Mouse (Mus musculus) macrophage (primary cell): ENCODE results near the gene 1700061G19Rik. TPM values are rescaled to one million over a fixed set of nuclear protein-coding genes. Genes with fewer than 3 reads are reported as not detected.

Experiments used
- H3K27ac ChIP-seq: fragments of 350-480 bp; formaldehyde crosslinking; 2 replicates; pipeline ENCODE4 v1.9.0; 2021
- H3K36me3 ChIP-seq: fragments of 350-480 bp; formaldehyde crosslinking; 2 replicates; pipeline ENCODE4 v1.9.0; 2021; ENCODE audit errors: inconsistent target
- H3K4me3 ChIP-seq: fragments of 350-480 bp; formaldehyde crosslinking; 2 replicates; pipeline ENCODE4 v1.9.0; 2021; ENCODE audit errors: inconsistent target
- H3K79me2 ChIP-seq: fragments of 350-480 bp; formaldehyde crosslinking; 2 replicates; pipeline ENCODE4 v1.9.0; 2021; ENCODE audit errors: inconsistent target
- WGBS: methylation state at CpG from one replicate; pipeline ENCODE4 v1.1.7; 2026; ENCODE audit warnings: inconsistent platforms; ENCODE audit not compliant: missing documents; 5-methylcytosine and 5-hydroxymethylcytosine counted together
- polyA plus RNA-seq: library from polyadenylated mRNA; stranded (reverse); fragments of 250-400 nt; gene quantifications from 3 replicates; pipeline ENCODE4 v1.2.4, GENCODE M21; 2018; ENCODE audit warnings: inconsistent platforms

The 1700061G19Rik gene
- polyA plus RNA-seq, 1 experiment from 2014 or later: not detected

- 86% methylated on average over 3 of the region's 3 CpGs for WGBS
- Histone ChIP-seq H3K79me2 (no peaks in the 10 kb centered on the region), H3K4me3 (no peak overlapping the region), H3K36me3 (no peaks in the 10 kb centered on the region), H3K27ac (no peak overlapping the region)
These were observed 24.1 kb upstream of the 1700061G19Rik start for GRCm38 (mm10) chr17:56851167-56851566.

- no peak overlapping the region for H3K4me3 ChIP-seq
- no peaks in the 10 kb centered on the region for H3K79me2 ChIP-seq
- H3K27ac ChIP-seq: no peak overlapping the region
- no peaks in the 10 kb centered on the region for H3K36me3 ChIP-seq
- 24% methylated on average over 3 of the region's 3 CpGs for WGBS
These were observed 19.9 kb upstream of the 1700061G19Rik start for GRCm38 (mm10) chr17:56855421-56855820.

- no peaks in the 10 kb centered on the region for H3K36me3 ChIP-seq
These were observed 17.1 kb upstream of the 1700061G19Rik start for GRCm38 (mm10) chr17:56858216-56858615.

DNA sequence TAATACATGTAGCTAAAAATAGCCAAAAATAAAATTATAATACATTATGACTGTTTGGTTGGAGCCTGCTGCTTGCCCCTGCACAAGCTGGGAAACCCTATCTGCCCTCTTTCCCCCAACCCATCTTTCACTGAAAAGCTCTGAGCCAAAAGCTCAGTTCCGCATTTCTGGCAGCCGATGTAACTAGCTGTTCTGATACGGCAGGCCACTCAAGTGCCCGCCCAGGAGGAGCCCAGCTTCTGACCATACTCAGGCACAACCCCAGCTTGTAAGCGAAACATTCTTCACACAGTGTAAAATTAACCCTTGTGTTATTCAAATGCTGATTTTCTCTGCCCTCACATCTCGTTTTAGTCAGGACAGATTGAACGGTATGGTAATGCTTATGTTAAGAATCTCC is 16.4 kb upstream of the 1700061G19Rik start:
- WGBS: 0% methylated on average over 7 of the region's 7 CpGs
- H3K4me3 ChIP-seq: no peak overlapping the region

More at GRCm38 (mm10) chr17:56858216-56858615, 17.1 kb upstream of the 1700061G19Rik start:
- H3K4me3 ChIP-seq: no peak overlapping the region
- H3K27ac ChIP-seq: no peak overlapping the region
- 46% methylated on average over 4 of the region's 4 CpGs for WGBS
- no peaks in the 10 kb centered on the region for H3K79me2 ChIP-seq

GRCm38 (mm10) chr17:56861197-56861596 is 14.1 kb upstream of the 1700061G19Rik start:
- H3K36me3 ChIP-seq: no peaks in the 10 kb centered on the region
- H3K79me2 ChIP-seq: no peaks in the 10 kb centered on the region
- WGBS: 3% methylated on average over 3 of the region's 3 CpGs
- H3K27ac ChIP-seq: no peak overlapping the region
- H3K4me3 ChIP-seq: no peak overlapping the region

More for the DNA sequence above, 16.4 kb upstream of the 1700061G19Rik start:
- Histone ChIP-seq H3K36me3 (no peaks in the 10 kb centered on the region), H3K27ac (no peak overlapping the region), H3K79me2 (no peaks in the 10 kb centered on the region)

DNA sequence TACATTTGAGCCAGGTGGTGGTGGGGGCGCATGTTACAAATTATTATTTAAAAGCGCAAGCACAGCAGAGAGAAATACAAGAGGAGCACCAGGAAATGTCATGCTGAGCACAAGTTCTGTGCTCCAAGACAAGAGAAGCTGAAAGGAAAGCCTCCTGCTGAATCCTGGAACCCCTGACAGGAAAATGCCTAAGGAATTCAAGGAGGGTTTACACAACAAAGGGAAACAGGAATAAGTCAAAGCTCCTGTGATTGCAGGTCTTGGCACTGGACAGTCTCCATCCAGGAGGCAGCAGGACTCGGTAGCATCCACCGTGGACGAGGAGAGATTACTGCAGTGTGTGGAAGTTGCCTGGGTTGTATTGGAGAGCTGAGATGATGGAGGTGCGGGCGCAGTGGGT is 9.2 kb upstream of the 1700061G19Rik start:
- Histone ChIP-seq H3K4me3 (no peak overlapping the region), H3K79me2 (no peaks in the 10 kb centered on the region), H3K36me3 (no peaks in the 10 kb centered on the region), H3K27ac (no peak overlapping the region)
- WGBS: 93% methylated on average over 7 of the region's 7 CpGs

GRCm38 (mm10) chr17:56869481-56869977 is 5.7 kb upstream of the 1700061G19Rik start:
- Histone ChIP-seq H3K79me2 (no peaks in the 10 kb centered on the region), H3K36me3 (no peaks in the 10 kb centered on the region), H3K27ac (no peak overlapping the region), H3K4me3 (no peak overlapping the region)
- WGBS: 95% methylated on average over 9 of the region's 9 CpGs

- 86% methylated on average over 15 of the region's 15 CpGs for WGBS
- Histone ChIP-seq H3K27ac (no peak overlapping the region), H3K4me3 (no peak overlapping the region), H3K79me2 (no peaks in the 10 kb centered on the region), H3K36me3 (no peaks in the 10 kb centered on the region)
These were observed 4.9 kb upstream of the 1700061G19Rik start for GRCm38 (mm10) chr17:56870287-56870953.

DNA sequence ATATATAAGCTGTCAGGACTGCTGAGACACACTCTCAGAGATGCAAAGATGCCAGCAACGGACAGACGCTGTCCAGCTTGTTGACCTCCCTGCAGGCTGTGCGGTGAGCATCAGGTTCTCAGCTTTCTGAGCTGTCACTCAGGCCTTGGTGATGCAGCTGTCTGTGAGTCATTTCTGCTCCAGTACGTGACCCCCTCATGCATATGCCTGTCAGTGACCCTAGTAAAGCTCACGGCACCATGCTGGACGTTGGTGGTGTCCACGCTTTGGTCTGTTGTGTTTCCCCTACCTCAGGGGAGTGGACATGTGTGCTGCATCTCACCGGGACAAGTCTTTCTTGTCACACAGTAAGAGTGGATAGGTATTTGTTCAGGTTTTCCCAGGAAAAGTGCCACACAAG is 3.5 kb upstream of the 1700061G19Rik start:
- Histone ChIP-seq H3K27ac (no peak overlapping the region), H3K36me3 (no peaks in the 10 kb centered on the region), H3K4me3 (no peak overlapping the region), H3K79me2 (no peaks in the 10 kb centered on the region)
- 88% methylated on average over 8 of the region's 8 CpGs for WGBS

DNA sequence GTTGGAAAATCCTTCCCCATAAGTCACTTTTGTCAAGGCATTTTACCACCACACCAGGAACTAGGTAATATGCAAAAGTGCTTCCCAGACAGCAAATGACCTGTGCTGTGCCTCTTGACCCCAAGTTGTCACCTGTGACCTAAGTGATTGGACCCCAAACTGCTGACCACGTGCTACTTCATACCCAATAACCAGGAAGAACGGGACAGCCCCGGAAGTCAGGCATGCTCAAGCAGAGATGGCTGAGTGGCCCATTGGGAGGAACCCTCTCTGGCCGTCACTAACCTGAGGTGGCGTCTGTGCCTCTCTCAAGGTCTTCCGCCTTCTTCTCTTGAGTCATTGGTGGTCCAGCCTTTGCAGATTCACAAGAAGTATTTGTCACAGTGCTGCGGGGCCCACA is 2.8 kb upstream of the 1700061G19Rik start:
- H3K79me2 ChIP-seq: no peaks in the 10 kb centered on the region
- 77% methylated on average over 7 of the region's 7 CpGs for WGBS
- H3K27ac ChIP-seq: no peak overlapping the region
- H3K36me3 ChIP-seq: no peaks in the 10 kb centered on the region
- no peak overlapping the region for H3K4me3 ChIP-seq

GRCm38 (mm10) chr17:56874237-56874636 is 1.0 kb upstream of the 1700061G19Rik start, which contains the start of gene Acsbg2:
Acsbg2 (minus strand) TSS chr17:56874447.
- H3K4me3 ChIP-seq: no peak within 1 kb of the TSS
- 88% methylated on average over 1 of the region's 2 CpGs for WGBS
- no peaks in the 10 kb centered on the region for H3K36me3 ChIP-seq
- no peaks in the 10 kb centered on the region for H3K79me2 ChIP-seq
- no peak within 1 kb of the TSS for H3K27ac ChIP-seq

DNA sequence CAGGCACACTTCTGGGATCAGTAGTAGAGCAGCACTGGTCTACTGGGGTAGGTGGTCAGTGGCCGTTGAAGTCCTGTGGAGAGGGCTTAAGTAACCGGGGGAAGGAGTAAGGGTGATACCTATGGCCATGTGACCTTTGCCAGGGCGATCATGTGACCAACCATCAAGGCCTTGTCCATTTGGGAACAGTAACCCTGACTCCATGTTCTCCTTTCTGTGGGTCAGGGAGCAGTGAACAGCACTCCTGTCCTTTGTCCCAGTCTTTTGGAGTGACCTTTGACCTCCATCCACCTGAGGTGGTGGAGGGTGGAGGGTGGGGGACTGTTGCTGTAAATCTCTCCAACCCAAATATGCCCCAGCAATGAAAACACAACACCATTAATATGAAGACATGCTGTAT is 1.2 kb downstream of the 1700061G19Rik start:
- WGBS: 98% methylated on average over 3 of the region's 3 CpGs
- Histone ChIP-seq H3K79me2 (no peaks in the 10 kb centered on the region), H3K27ac (no peak overlapping the region), H3K36me3 (no peaks in the 10 kb centered on the region), H3K4me3 (no peak overlapping the region)

DNA sequence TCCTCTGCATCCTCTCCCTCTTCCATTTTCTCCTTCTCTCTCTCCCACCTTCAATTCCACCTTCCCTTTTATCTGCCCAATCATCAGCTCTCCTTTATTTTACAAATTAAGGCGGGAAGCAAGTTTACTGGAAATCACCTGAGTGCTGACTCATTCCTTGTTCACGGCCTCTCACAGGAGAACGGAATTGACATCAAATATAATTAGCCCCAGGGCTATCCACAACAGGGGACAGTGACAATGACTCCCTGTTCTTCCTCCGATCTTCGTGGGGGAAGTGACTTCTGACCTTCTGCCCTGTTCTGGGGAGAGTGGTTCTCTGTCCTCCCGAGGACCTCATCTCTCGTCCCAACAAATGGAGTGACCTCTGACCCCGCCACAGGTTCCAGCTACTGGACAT is 1.7 kb downstream of the 1700061G19Rik start:
- 67% methylated on average over 8 of the region's 8 CpGs for WGBS
- Histone ChIP-seq H3K36me3 (no peaks in the 10 kb centered on the region), H3K27ac (no peak overlapping the region), H3K79me2 (no peaks in the 10 kb centered on the region), H3K4me3 (no peak overlapping the region)

DNA sequence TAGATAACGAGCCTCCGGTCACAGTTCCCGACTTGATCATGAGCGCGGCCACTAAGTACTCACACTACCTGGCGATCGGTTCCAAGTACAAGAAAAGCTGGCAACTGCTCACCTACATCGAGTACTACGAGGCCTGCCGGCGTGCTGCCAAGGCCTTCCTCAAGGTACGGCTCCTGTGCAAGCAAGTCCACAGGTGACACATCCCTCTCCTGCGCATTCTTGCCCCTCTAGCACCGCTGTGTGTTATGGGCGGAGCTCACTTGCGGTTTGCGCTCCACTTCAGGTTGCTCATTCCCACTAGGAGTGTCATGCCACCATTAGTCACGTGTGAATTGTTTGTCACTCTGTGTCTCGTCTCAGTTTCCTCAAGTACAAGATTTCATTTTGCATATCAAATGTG is 2.1 kb downstream of the 1700061G19Rik start:
- no peaks in the 10 kb centered on the region for H3K79me2 ChIP-seq
- H3K27ac ChIP-seq: no peak overlapping the region
- H3K36me3 ChIP-seq: no peaks in the 10 kb centered on the region
- no peak overlapping the region for H3K4me3 ChIP-seq
- 94% methylated on average over 19 of the region's 19 CpGs for WGBS

DNA sequence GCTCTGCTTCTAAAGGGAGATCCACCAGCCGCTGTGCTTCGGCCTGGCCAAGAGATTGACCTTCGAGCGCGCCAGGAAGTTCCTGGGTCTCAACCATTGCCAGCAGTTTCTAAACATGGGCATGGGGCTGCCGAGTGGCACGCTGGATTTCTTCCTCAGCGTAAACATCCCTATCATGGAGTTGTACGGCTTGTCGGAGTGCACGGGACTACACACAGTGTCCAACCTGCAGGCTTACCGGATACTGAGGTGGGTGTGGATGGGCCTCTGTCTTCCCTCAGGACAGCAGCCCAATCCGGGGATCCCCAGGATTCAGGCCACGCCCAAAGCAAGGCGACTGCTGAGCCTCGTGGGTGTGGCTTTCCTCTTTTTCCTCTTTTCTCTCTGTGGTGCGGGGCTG is 8.3 kb downstream of the 1700061G19Rik start:
- WGBS: 41% methylated on average over 17 of the region's 17 CpGs
- H3K36me3 ChIP-seq: no peaks in the 10 kb centered on the region
- no peaks in the 10 kb centered on the region for H3K79me2 ChIP-seq
- peak overlapping the region; percentile 3; the same call in 1 of the 2 replicates for H3K4me3 ChIP-seq
- H3K27ac ChIP-seq: no peak overlapping the region

DNA sequence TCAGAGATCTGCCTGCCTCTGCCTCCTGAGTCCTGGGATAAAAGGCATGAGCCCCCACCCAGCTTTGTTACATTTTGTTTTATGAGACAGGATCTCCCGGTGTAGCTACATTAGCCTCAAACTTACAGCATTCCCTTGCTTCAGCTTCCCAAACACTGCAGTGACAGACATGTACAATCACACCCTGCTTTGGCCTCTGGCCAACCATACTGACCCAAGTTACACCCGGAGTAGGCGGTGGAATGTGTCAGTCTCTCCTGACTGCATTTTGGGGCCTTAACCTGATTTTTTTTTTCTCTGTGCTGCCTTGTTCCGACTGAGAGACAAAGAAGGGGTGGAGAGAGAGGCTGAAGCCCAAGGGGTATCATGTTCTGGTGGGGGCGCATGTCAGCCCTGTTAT is 9.1 kb downstream of the 1700061G19Rik start:
- no peak overlapping the region for H3K4me3 ChIP-seq
- WGBS: 86% methylated on average over 5 of the region's 5 CpGs
- no peaks in the 10 kb centered on the region for H3K79me2 ChIP-seq
- no peaks in the 10 kb centered on the region for H3K36me3 ChIP-seq
- H3K27ac ChIP-seq: no peak overlapping the region
